Comparison of ENCODE assay signal across 17 mouse cellular contexts in the genomic region with DNA sequence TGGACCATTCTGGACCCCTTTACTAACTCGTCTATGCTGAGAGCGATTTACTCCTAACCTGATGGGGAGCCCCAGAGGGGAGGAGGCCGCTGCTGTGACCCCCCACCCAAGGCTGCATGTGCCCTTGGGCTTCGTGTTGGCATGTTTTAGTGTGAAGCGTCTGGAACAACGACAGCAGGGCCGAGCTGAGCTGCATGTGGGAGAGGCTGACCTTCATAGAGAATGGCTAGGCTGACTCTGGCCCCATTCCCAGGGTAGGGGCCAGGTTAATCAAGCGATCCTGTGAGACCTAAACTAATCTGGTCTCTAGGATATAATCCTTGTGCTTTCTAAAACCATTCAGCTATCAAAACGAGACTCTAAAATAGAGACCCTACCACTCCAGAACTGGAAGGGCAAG. TPM values are rescaled to one million over a fixed set of nuclear protein-coding genes. Genes with fewer than 3 reads are reported as not detected.
A peak's percentile ranks its signal among the peaks of the same experiment; 100 is the strongest.
DNase-seq lines count a peak whose midpoint lies in the region; ATAC-seq lines count a peak whose summit lies in the region.
"Had no signal": no experiment of that assay in that cellular context is flagged by ENCODE, and none has a peak within 500 bp of the region (broad histone marks: within the 10 kb centered on the region; RNA-seq: fewer than 3 reads in every experiment).

No protein-coding gene starts in this region.

- ATAC-seq in heart, embryonic 16.5 days (replicated peaks; ENCODE audit: extremely low read depth, insufficient read depth, low FRiP score): peak; percentile 38; the same call in 1 of the 2 replicates
- ATAC-seq in liver, embryonic 11.5 days (replicated peaks; ENCODE audit: low FRiP score): no peak
- ATAC-seq: CD4-positive, CD25-positive, alpha-beta regulatory T cell, adult 4 months; hindbrain, embryonic 16.5 days; midbrain, embryonic 16.5 days had no signal

- DNase-seq in heart, postnatal 14 days: no peak
- DNase-seq in liver, embryonic 11.5 days (ENCODE audit: low spot score): no peak
- DNase-seq in liver: no peak
- DNase-seq in kidney, postnatal 25 days: peak; percentile 47 to 52
- no peak for DNase-seq in thymus, postnatal 10 days (ENCODE audit: low spot score in 2 of 2)
- DNase-seq: cerebellum, adult 11 months; gastrocnemius, postnatal 36 days; right cerebral cortex, postnatal 14 days; thymus, adult 18-20 months had no signal

- H3K27ac ChIP-seq in heart, embryonic 16.5 days (ENCODE audit: low read length): peak overlapping the region; percentile 63
- peak overlapping the region; percentile 38; the same call in 1 of the 2 replicates for H3K27ac ChIP-seq in liver, embryonic 11.5 days (ENCODE audit: low read depth, low read length)
- peak overlapping the region; percentile 36; the same call in 1 of the 2 replicates for H3K27ac ChIP-seq in brown adipose tissue, adult 24 weeks (replicated peaks; ENCODE audit: low read depth, low read length)
- H3K27ac ChIP-seq: embryonic facial prominence, embryonic 13.5 days; liver, embryonic 14.5 days had no signal

- intact Hi-C loops in heart, postnatal 14 days (cut with DNase I): no loop called here

- H3K4me3 ChIP-seq in heart, embryonic 16.5 days (ENCODE audit: low read length): no peak overlapping the region
- H3K4me3 ChIP-seq in liver, embryonic 11.5 days (ENCODE audit: low read depth, low read length): no peak overlapping the region
- H3K4me3 ChIP-seq in brown adipose tissue, adult 24 weeks (ENCODE audit: insufficient read depth, low read depth, low read length): no peak overlapping the region
- H3K4me3 ChIP-seq: embryonic facial prominence, embryonic 13.5 days; megakaryocyte, embryonic 14.5 days had no signal

- 53% methylated on average over 9 of the region's 9 CpGs for WGBS in heart, embryonic 16.5 days
- WGBS in liver, embryonic 11.5 days: 85% methylated on average over 9 of the region's 9 CpGs

- H3K4me1 ChIP-seq in heart, embryonic 16.5 days (ENCODE audit: control insufficient read depth, insufficient read depth, low read length): peaks cover 14% of the 10 kb centered on the region
- peaks cover 9% of the 10 kb centered on the region for H3K4me1 ChIP-seq in liver, embryonic 11.5 days (replicated peaks; ENCODE audit: control insufficient read depth, insufficient read depth, low read length)
- peaks cover 14% of the 10 kb centered on the region for H3K4me1 ChIP-seq in brown adipose tissue, adult 24 weeks (ENCODE audit: control insufficient read depth, insufficient read depth, insufficient read length, low read length)

- no peaks in the 10 kb centered on the region for H3K9me3 ChIP-seq in heart, embryonic 16.5 days (replicated peaks; ENCODE audit: control insufficient read depth, low read length)
- H3K9me3 ChIP-seq in liver, embryonic 11.5 days (ENCODE audit: control insufficient read depth, low read length): no peaks in the 10 kb centered on the region
- H3K9me3 ChIP-seq: embryonic facial prominence, embryonic 13.5 days; megakaryocyte, embryonic 14.5 days had no signal

- peaks cover 40% of the 10 kb centered on the region for H3K36me3 ChIP-seq in heart, embryonic 16.5 days (ENCODE audit: control insufficient read depth, insufficient read depth)
- H3K36me3 ChIP-seq in liver, embryonic 11.5 days (ENCODE audit: control insufficient read depth, insufficient read depth, low read length): peaks cover 51% of the 10 kb centered on the region

- H3K9ac ChIP-seq in heart, embryonic 16.5 days (ENCODE audit: low read length): no peak overlapping the region
- no peak overlapping the region for H3K9ac ChIP-seq in liver, embryonic 11.5 days (ENCODE audit: low read depth, low read length)
- H3K9ac ChIP-seq: embryonic facial prominence, embryonic 13.5 days; liver, embryonic 14.5 days had no signal

- no peak overlapping the region for H3K4me2 ChIP-seq in heart, embryonic 16.5 days (ENCODE audit: low read depth, low read length)
- H3K4me2 ChIP-seq in liver, embryonic 11.5 days: no peak overlapping the region
- H3K4me2 ChIP-seq: embryonic facial prominence, embryonic 13.5 days had no signal

- no peaks in the 10 kb centered on the region for H3K27me3 ChIP-seq in heart, embryonic 16.5 days (ENCODE audit: control insufficient read depth, insufficient read depth, low read length)
- H3K27me3 ChIP-seq in liver, embryonic 11.5 days (replicated peaks; ENCODE audit: control insufficient read depth, insufficient read depth, low read length): no peaks in the 10 kb centered on the region
- H3K27me3 ChIP-seq: embryonic facial prominence, embryonic 13.5 days; megakaryocyte, embryonic 14.5 days had no signal

RNA-seq across cellular contexts. Expression of gene Tkt, which starts 9.6 kb away (rescaled TPM):
- 93.9 and 96.3 TPM in 2 replicates for polyA plus RNA-seq in heart, embryonic 16.5 days (2015; fragmentation: Nextera tagmentation; extraction: Ambion mirVana)
- 10 to 100 TPM; 35.1 to 39.2 TPM for total RNA-seq in heart, postnatal 14 days (2021)
- polyA plus RNA-seq in liver, embryonic 11.5 days (2014; fragmentation: Nextera tagmentation; extraction: Ambion mirVana): 184 and 210 TPM in 2 replicates
- polyA plus RNA-seq in brown adipose tissue, adult 24 weeks (2012; ENCODE audit: insufficient read depth, insufficient read length, missing spikeins): 6,666 and 7,122 TPM in 2 replicates

Comparison
In these comparisons a context has a peak if more than half of its experiments do, and no peak if none do; other contexts are left out.
1. DNase-seq: peak in kidney, postnatal 25 days (2 of 2); none in heart, postnatal 14 days (0 of 2), liver, embryonic 11.5 days (single experiment), liver (single experiment) and thymus, postnatal 10 days (0 of 2).
2. RNA of gene Tkt, which starts 9.6 kb away (polyA plus RNA-seq): 6,666 to 7,122 TPM in brown adipose tissue, adult 24 weeks; 184 to 210 TPM in liver, embryonic 11.5 days and 93.9 to 96.3 TPM in heart, embryonic 16.5 days; every median in the first group is over 10 times any median in the second.
3. Peak in every context shown above with its lines, with median percentiles within 50 percentile points of each other: H3K27ac ChIP-seq.